Mouse (Mus musculus): ENCODE measurements around the gene Maml1. TPM values are rescaled to one million over a fixed set of nuclear protein-coding genes. Genes with fewer than 3 reads are reported as not detected.

Gene Maml1
- polyA plus RNA-seq, 1 experiment: 9.2 TPM

- WGBS: 30% methylated on average over 3 of the region's 3 CpGs
- Histone ChIP-seq H3K27ac (ENCODE audit: control insufficient read depth, insufficient read depth, low read depth, low read length, poor library complexity) (no peak overlapping the region; the same call in 1 of the 2 replicates), H3K4me3 (replicated peaks; ENCODE audit: control insufficient read depth, low read depth, low read length) (no peak overlapping the region), H3K4me1 (ENCODE audit: control insufficient read depth, insufficient read depth, low read length) (peaks cover 17% of the 10 kb centered on the region)
- TF ChIP-seq POLR2A (IDR thresholded peaks at IDR 0.05; ENCODE audit: borderline replicate concordance, control insufficient read depth, low read depth, low read length) (no peak), CTCF (IDR thresholded peaks at IDR 0.05; ENCODE audit: control insufficient read depth, insufficient read depth, low read length) (no peak)
Measured at GRCm38 (mm10) chr11:50227226-50227625, 64.9 kb downstream of the Maml1 start.

- H3K4me1 ChIP-seq (ENCODE audit: control insufficient read depth, insufficient read depth, low read length): peaks cover 17% of the 10 kb centered on the region
- 13% methylated on average over 2 of the region's 2 CpGs for WGBS
- TF ChIP-seq POLR2A (IDR thresholded peaks at IDR 0.05; ENCODE audit: borderline replicate concordance, control insufficient read depth, low read depth, low read length) (no peak), CTCF (IDR thresholded peaks at IDR 0.05; ENCODE audit: control insufficient read depth, insufficient read depth, low read length) (no peak)
- peak overlapping the region; percentile 92 for H3K27ac ChIP-seq (ENCODE audit: control insufficient read depth, insufficient read depth, low read depth, low read length, poor library complexity)
- peak overlapping the region; percentile 90 for H3K4me3 ChIP-seq (replicated peaks; ENCODE audit: control insufficient read depth, low read depth, low read length)
Measured at GRCm38 (mm10) chr11:50226406-50226805, 65.7 kb downstream of the Maml1 start.

- TF ChIP-seq CTCF (IDR thresholded peaks at IDR 0.05; ENCODE audit: control insufficient read depth, insufficient read depth, low read length): no peak
- no peak for TF ChIP-seq POLR2A (IDR thresholded peaks at IDR 0.05; ENCODE audit: borderline replicate concordance, control insufficient read depth, low read depth, low read length)
Measured at GRCm38 (mm10) chr11:50225611-50226378, 66.3 kb downstream of the Maml1 start.

GRCm38 (mm10) chr11:50224671-50225530, 67.2 kb downstream of the Maml1 start:
- Histone ChIP-seq H3K4me1 (ENCODE audit: control insufficient read depth, insufficient read depth, low read length) (peaks cover 17% of the 10 kb centered on the region), H3K4me3 (replicated peaks; ENCODE audit: control insufficient read depth, low read depth, low read length) (peak overlapping the region; percentile 90), H3K27ac (ENCODE audit: control insufficient read depth, insufficient read depth, low read depth, low read length, poor library complexity) (peak overlapping the region; percentile 92)
- TF ChIP-seq CTCF (IDR thresholded peaks at IDR 0.05; ENCODE audit: control insufficient read depth, insufficient read depth, low read length): 0 out of 2 replicates have a peak, but pooled peaks have one; percentile 28
- peak; percentile 78 for TF ChIP-seq POLR2A (IDR thresholded peaks at IDR 0.05; ENCODE audit: borderline replicate concordance, control insufficient read depth, low read depth, low read length)
- WGBS: under 1% methylated on average over 70 of the region's 70 CpGs

More at GRCm38 (mm10) chr11:50225611-50226378, 66.3 kb downstream of the Maml1 start:
- Histone ChIP-seq H3K4me1 (ENCODE audit: control insufficient read depth, insufficient read depth, low read length) (peaks cover 17% of the 10 kb centered on the region), H3K27ac (ENCODE audit: control insufficient read depth, insufficient read depth, low read depth, low read length, poor library complexity) (peak overlapping the region; percentile 92), H3K4me3 (replicated peaks; ENCODE audit: control insufficient read depth, low read depth, low read length) (peak overlapping the region; percentile 90)
- under 1% methylated on average over 34 of the region's 34 CpGs for WGBS

DNA sequence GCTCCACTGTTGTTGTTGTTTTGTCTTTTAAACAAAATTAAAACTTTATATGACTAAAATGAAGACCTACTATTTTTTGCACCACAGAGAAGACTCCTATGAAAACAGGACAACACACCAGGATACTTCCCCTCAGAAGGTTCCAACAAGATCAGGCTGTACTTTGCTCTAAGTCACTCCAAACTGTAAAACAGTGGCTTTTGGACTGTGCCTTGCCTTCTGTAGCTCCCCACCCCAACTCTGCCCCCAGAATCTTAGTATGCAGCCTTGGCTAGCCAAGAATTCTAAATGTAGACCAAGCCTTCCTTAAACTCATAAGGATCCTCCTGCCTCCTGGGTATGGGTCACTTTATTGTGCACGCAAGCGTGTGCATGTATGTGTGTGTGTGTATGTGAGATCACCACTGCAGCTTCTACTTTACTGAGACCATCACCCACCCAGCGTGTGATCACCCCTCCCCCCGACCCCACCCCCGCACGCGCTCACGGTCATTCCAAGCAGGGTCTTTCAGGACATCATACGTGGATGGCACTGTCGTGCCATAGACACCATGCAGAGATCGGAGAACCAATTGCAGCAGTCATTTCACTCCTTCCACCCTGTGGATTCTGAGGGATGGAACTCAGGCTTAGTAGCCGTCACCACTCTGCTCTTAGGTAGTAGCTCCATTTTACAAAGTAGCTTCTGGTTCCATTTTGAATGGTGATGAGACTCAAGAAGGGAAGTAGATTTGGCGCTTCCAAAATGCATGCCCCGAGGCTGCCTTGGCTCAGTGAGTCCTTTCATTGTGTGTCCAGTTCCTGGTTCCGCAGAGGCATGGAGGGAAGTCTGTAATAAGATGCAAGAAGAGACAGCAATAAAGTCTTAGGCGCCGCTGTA, 68.1 kb downstream of the Maml1 start:
- 2% methylated on average over 17 of the region's 17 CpGs for WGBS
- H3K4me3 ChIP-seq (replicated peaks; ENCODE audit: control insufficient read depth, low read depth, low read length): peak overlapping the region; percentile 90
- peaks cover 15% of the 10 kb centered on the region for H3K4me1 ChIP-seq (ENCODE audit: control insufficient read depth, insufficient read depth, low read length)
- no peak for TF ChIP-seq CTCF (IDR thresholded peaks at IDR 0.05; ENCODE audit: control insufficient read depth, insufficient read depth, low read length)
- H3K27ac ChIP-seq (ENCODE audit: control insufficient read depth, insufficient read depth, low read depth, low read length, poor library complexity): peak overlapping the region; percentile 92

- Histone ChIP-seq H3K4me3 (replicated peaks; ENCODE audit: control insufficient read depth, low read depth, low read length) (no peak overlapping the region), H3K4me1 (ENCODE audit: control insufficient read depth, insufficient read depth, low read length) (peaks cover 12% of the 10 kb centered on the region), H3K27ac (ENCODE audit: control insufficient read depth, insufficient read depth, low read depth, low read length, poor library complexity) (no peak overlapping the region)
- 63% methylated on average over 7 of the region's 7 CpGs for WGBS
- TF ChIP-seq CTCF (IDR thresholded peaks at IDR 0.05; ENCODE audit: control insufficient read depth, insufficient read depth, low read length) (no peak), POLR2A (IDR thresholded peaks at IDR 0.05; ENCODE audit: borderline replicate concordance, control insufficient read depth, low read depth, low read length) (no peak)
Measured at GRCm38 (mm10) chr11:50222559-50223276, 69.4 kb downstream of the Maml1 start.

GRCm38 (mm10) chr11:50219833-50220232, 72.3 kb downstream of the Maml1 start:
- H3K27ac ChIP-seq (ENCODE audit: control insufficient read depth, insufficient read depth, low read depth, low read length, poor library complexity): no peak overlapping the region
- H3K4me1 ChIP-seq (ENCODE audit: control insufficient read depth, insufficient read depth, low read length): no peaks in the 10 kb centered on the region; the same call in 1 of the 2 replicates
- WGBS: 57% methylated on average over 2 of the region's 2 CpGs
- H3K4me3 ChIP-seq (replicated peaks; ENCODE audit: control insufficient read depth, low read depth, low read length): no peak overlapping the region
- no peak for TF ChIP-seq POLR2A (IDR thresholded peaks at IDR 0.05; ENCODE audit: borderline replicate concordance, control insufficient read depth, low read depth, low read length)
- TF ChIP-seq CTCF (IDR thresholded peaks at IDR 0.05; ENCODE audit: control insufficient read depth, insufficient read depth, low read length): no peak
